Mouse (Mus musculus) layer of hippocampus, postnatal 14 days (tissue): ENCODE data around the gene Ofd1. TPM values are rescaled to one million over a fixed set of nuclear protein-coding genes. Genes with fewer than 3 reads are reported as not detected.

Experiments
- DNase-seq, 2 experiments: peaks; one replicate each; pipeline ENCODE4 v3.0.0; 2021 to 2022; ENCODE audit warnings: low spot score in 2 of 2, mixed read lengths in 1 of 2
- long read RNA-seq, 2 experiments: library from polyadenylated mRNA; stranded (forward); transcript quantifications; one replicate each; pipeline ENCODE4 v2.0.0; 2021
- total RNA-seq, 2 experiments: library from RNA; stranded (reverse); gene quantifications; 2 replicates each; pipeline ENCODE4 v1.2.3; 2021

Gene Ofd1
- total RNA-seq, result 1 to 10 TPM; 5.3 to 5.7 TPM
- long read RNA-seq, experiment 1, full-length matches to known transcripts, result 2 of 3 reads
- long read RNA-seq, experiment 1, partial matches to known transcripts, result 0 of 3 reads
- long read RNA-seq, experiment 1, other reads (novel, unspliced or antisense), result 1 of 3 reads
- long read RNA-seq, experiment 2, full-length matches to known transcripts, result 3 of 4 reads
- long read RNA-seq, experiment 2, partial matches to known transcripts, result 0 of 4 reads
- long read RNA-seq, experiment 2, other reads (novel, unspliced or antisense), result 1 of 4 reads

DNA sequence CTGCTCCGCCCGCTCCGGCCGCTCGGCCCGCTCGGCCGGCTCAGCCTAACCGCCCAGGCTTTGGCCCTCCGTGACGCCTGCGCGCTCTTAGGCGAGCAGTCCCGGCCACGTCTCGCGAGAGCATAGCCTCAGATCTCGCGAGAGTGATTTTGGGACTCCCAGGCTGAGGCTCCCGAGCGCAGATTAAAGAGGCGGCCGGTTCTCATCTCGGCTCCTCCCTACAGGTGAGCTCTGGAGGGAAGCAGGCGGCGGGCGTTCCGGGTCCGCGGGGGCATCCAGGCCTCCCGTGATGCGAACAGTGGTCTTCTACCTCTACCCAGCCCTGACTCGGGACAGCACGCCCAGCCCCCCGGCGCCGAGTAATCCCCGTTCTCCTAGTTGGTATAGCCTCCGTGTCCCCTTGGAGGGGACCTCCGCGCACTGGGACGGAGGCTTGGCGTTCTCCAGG is at the start of gene Ofd1:
Ofd1 (minus strand) TSS at position 89 of the 448 bp plus-strand sequence.
- peak; percentile 82 to 90 for DNase-seq

DNA sequence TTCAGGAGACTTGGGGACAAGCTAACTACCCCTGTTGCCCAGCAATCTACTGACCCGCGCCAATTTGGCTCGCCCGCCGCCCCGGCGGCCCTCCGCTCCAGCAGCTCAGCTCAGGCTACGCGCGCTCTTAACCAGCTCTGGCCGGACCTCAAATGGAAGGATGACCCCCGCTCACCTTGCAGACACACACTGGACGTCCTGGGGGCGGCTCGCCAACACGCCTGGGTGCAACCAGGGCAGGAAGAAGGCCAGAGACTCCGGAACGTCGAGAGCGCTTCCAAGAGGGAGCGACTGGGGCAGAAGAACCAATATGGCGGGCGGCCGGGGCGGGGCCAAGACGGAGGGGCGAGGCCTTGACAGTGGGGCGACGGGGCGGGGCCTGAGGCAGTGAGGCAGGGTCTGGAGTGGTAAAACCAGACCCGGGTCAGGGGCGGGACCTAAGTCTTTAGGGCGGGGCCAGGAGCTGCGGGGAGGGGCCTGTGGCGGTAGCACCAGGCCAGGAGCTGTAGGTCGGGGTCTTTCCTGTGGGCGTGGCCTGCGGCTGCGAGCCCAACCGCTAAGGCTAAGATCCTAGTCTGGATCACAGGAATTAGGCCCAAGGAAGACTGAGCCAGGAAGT is 39.0 kb upstream of the Ofd1 start, which contains the start of gene Rab9:
Rab9 (minus strand) TSS at position 503 of the 619 bp plus-strand sequence.
- DNase-seq, result peak; percentile 85 to 89

DNA sequence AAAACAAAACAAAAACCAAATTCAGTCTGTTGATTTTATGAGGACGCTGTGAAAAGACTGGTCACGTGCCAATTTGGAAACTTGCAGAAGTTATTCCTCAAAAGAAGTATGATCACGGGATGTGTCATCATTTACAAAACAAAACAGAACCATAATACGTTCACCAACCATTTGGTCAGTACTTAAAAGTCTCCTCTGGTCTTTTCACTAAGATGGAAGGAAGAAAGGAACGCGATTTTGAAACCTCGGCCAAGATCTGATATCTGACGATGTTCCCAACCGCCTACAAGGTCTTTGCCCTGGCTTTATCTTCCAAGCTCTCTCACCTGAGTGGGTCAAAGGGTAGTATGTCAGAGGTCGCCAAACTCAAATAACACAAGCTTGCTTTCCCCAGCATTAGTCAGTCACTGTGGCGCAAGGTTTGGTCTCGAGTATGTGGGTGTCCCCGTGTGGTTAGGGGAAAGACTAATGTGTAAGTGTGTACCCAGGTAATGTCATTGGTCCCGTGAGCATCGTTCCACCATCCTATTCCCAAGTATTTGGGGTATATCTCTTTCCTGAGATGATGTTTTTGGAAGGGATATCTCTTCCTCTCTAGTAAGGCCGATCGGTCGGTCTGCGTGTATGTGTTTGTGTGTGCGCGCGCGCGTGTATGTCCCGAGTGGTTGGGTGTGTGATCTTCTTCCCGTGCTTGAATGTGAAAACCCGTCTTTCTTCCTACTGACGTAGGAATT is 38.3 kb upstream of the Ofd1 start:
- no peak for DNase-seq

DNA sequence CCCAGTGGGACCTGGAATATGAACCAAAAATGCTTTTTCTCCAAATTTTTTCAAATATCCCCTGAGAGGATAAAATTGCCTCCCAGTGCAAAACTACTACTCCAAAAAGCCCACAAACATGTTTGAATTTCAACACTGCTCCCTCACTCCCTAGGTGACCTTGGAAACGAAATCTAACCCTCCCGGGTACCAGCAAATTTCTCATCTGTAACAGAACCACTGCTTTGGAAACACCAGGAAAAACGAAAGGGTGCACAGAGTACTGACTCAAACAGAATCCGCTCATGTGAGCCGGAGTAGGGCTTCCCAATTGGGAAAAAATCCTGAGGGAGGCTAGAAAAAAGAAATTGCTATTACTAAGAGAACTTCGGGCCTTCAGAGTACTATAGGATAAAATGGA is 36.9 kb upstream of the Ofd1 start:
- DNase-seq, result no peak

DNA sequence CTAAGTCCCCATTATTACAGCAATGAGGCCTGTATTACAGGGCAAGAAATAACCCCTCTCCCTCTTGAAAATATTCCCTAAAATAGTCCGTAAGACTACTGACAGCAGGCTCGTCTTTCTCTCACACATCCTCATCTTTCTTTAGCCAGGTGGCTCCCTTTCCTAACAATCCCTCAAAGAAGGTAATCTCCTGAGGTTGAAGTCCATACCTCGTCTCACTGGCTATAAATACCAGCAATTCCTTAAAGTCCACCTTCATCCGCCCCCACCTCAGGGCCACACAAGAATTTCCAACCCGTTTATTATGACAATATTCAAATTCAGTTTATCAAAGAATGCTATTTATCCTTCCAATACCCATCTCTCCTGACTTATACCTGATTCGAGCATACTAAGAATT is 32.1 kb upstream of the Ofd1 start:
- DNase-seq, result no peak

DNA sequence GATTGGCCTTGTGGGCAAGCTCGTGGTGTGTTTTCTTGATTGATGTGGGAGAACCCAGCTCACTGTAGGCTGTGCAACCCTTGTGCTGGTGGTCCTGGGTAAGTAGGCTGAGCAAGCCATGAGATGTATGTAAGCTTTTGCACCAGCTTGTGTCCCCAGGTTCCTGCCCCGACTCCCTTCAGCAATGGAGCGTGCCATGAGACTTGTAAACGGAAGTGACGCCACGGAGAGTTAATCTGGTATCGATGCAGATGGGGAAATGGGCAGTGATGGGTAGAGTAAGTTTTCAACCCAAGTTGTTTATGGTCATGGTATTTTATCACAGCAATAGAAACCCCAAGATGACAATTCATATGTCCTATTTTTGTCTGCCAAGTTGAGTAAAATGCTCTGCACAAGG is 27.8 kb upstream of the Ofd1 start:
- DNase-seq, result no peak

DNA sequence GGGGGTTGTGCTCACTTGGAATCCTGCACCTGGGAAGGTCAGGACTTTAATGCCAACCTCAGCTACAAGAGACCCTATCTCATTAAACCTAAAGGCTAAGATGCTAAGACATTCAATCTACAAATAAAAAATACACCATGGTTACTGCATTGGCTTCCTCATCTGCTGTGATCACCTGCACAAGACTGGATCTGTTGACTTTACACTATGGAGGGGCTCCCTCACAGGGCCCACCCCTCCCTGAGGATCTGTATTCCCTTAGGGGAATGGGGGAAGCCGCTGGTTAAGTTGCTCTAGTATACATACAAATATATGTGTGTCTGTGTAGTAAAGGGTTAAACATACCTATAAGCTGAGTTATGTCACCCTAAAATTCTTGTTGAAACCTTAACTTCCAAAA is 15.0 kb upstream of the Ofd1 start:
- DNase-seq, result no peak

DNA sequence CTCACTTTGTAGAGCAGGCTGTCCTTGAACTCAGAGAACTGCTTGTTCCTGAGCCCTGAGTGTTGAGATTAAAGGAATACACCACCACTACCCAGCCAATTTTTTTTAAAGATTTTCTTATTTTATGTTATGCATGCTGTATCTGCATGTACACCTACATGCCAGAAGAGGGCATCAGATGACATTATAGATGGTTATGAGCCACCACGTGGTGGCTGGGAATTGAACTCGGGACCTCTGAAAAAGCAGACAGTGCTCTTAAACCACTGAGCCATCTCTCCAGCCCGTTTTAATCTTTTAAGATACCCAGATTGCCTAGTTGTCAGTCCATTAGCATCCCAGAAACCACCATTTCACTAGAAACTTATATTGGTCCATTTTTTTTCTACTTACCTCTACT is 13.8 kb upstream of the Ofd1 start:
- DNase-seq, result no peak

DNA sequence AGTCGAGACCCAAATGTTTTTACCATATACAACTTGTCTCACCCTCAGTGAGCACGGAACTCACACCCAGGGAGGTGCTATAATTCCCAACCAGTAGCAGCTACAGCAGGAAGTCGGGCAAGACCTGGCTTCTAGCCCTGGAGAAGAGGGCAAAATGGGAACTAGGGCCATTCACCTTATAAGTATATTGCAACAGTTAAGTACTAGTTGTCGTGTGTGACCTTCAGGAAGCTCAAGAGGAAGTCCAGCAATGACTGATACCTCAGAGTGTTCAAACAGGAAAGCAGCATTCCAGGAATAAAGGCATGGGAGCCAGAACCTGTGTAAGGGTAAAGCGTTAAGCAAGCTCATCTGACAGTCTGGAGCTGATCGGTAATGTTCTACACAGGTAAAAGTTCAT is 13.0 kb upstream of the Ofd1 start:
- no peak for DNase-seq

DNA sequence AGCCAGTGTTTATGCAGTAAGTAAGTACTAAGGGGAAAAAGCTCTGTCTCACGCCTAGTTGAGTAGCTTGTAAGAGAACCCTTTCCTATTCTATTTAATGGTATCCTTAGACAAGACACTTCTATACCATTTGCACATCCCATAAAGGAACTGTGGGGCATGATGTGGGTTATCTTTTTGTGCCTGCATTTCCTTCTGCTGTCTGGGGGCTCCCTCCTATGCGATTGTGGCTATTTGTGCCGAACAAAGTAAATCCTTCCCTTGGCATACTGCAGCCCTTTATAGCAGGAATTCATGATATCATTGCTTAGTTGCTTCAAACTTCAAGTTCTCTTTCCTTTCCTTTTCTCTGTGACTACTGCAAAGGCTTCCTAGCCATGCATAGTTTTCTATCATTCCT is 4.0 kb upstream of the Ofd1 start:
- DNase-seq, result no peak

DNA sequence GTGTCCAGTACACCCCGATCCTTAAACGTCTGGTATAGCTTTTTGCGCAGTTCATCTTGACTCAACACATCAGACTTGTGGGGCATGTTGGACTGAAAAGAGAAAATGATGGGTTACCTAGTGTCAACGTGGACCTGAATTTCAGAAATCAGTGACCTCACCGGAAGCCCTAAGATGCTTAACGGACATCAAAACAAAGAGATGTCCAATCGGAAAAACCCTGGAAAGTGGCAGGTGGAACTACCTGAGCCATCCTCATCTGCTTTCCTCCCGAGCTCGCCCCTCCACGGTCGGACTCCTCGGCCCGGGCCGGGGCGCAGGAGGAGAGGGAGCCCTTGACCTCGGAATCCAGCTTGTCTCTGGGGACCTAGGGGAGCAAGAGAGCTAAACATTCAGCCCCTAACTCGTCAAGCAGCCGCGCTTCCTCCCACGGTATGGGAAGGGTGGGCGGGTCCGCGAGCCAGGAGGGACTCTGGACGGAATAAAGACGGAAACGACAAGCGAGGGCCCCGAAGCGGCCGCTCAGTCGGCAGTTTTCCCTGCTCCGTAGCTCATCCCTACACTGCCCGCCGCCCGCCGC is 378 bp downstream of the Ofd1 start, which contains the start of gene Trappc2:
Trappc2 (plus strand) TSS at position 539 of the 580 bp plus-strand sequence.
- DNase-seq, result no peak

DNA sequence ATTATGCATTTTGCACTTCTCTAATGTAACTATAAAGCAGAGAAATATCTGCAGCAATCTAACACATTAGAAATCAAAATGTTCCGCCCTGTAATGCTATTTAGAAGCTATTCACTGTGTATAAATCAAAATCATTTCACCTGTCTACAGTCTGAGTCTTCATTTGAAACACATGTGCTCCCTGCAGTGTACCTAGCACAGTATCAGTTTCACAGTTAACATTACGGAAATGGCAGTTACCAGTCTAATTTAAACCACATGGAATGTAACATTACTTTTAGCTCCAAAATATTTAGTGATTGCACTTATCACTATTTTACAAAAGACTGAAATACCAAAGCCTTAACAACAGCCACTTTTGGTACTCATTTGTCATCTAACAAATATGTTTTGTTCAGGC is 5.7 kb downstream of the Ofd1 start:
- DNase-seq, result no peak

DNA sequence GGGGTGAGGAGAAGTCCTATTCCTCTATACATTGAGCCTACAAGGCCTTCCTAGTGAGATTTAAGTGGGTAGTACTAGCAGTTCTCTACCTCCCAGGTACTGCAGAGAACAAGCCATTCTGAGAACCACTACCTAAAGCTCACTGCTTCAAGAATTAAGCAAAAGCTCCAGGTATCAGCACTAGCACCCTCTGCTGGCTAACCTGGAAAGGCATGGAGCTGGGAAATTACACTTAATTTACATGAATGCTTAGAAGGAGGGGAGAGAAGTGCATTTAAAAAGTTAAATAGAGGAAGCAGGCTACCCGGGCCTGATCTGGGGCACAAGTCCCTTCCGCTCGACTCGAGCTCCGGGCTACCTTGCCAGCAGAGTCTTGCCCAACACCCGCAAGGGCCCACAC is 24.3 kb downstream of the Ofd1 start:
- no peak for DNase-seq

DNA sequence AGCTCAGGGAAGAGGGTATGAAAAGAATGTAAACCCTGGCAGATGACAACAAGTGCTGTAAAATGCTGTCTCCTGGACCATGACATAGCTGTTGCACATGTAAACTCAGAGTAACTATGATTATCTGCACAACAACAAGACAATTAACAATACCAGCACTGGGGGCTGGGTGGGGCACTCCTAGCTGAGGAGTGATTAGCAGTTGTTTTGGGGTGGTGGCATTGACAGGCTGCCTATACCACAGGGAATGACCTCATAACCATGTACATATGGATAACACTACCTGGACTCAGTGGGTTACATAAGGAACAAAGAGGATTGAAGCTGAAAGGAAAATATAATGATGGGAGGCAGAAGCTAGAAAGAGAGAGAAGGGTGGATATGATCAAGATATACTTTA is 32.6 kb downstream of the Ofd1 start:
- no peak for DNase-seq

DNA sequence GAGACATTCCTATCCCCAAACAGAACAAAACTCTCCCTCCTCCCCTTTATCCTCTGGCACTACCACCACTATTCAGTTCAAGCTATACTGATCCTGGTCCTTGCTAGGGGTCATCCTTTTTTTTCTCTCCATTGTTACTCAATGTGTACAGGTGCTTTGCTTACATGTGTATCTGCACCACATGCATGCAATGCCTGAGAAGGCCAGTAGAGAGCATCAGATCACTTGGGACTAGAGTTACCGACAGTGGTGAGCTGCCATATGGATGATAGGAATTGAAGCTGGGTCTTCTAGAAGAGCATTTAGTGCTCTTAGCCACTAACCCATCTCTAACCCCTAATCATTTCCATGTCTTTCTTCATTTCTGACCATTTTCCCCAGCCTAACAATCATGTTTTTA is 46.8 kb downstream of the Ofd1 start:
- no peak for DNase-seq

DNA sequence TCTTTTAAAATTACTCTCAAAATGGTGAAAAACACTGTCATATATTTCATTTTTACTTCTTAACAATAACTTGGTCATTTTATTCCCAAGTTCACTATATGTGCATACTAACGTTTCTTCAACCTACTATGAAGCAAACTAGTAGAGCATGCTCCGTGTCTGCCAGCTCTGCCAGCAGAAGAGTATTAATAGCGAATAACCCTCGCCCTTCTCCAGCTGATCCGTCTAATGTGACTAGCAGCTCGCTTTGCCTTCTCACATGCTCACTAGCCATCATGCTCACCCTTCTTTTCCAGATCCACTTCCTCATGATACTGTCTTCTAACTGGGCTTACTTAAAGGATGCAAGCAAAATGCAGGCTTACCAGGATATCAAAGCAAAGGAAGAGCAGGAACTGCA is 53.8 kb downstream of the Ofd1 start:
- no peak for DNase-seq

DNA sequence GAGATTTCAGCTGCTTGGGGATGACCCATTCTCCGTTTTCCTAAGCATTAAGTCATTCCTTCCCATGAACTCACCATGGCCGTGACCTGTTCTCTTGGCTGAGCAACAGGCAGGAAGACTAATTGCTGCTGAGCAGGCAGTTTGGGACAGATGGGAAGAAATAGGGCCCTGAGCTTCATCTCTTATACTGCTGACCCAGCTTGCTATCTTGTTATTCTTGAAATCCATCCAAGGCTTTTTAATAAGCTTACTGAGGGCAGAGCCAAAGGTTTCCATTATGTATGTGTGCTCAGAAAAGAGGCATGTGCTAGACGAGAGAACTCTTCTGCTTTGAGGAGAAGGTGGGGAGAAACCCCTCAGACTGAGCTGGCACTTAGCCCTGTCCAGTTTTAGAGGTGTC is 55.6 kb downstream of the Ofd1 start:
- no peak for DNase-seq

DNA sequence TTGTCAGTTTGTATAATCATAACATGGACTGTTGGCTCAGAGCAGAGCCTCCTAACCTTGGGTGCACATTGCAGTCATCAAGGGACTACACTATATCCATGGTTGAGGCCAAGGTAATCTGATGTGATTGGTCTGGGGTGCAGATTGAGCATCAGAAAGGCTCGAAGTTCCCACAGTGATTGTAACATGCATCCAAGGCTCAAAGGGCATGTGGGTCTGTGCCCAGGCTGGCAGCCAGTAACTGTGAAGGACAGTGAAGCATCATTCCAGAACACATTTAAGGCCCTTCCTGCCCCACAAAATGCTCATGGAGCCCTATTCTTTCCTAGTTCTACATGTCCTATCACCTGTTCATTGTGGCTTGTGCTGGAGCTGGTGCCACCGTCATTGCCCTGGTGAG is 56.9 kb downstream of the Ofd1 start:
- no peak for DNase-seq

DNA sequence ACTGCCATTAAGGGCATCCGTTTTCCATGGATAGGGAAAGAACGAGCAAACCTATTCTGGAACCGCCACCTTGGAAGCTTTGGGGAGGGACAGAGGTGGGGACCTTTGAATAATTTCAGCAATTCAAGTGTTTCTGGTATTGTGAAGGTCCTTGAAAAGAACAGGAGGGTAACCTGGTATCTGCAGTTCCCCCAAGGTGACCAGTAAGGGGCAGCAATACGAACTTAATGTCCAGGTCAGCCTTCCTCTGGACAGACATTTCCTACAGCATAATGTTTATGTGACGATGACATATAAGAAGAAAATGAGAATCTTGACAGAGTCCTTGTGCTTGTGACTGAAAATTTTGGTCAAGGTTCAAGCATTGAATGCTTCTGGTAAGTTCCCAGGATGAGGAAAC is 61.9 kb downstream of the Ofd1 start:
- no peak for DNase-seq

DNA sequence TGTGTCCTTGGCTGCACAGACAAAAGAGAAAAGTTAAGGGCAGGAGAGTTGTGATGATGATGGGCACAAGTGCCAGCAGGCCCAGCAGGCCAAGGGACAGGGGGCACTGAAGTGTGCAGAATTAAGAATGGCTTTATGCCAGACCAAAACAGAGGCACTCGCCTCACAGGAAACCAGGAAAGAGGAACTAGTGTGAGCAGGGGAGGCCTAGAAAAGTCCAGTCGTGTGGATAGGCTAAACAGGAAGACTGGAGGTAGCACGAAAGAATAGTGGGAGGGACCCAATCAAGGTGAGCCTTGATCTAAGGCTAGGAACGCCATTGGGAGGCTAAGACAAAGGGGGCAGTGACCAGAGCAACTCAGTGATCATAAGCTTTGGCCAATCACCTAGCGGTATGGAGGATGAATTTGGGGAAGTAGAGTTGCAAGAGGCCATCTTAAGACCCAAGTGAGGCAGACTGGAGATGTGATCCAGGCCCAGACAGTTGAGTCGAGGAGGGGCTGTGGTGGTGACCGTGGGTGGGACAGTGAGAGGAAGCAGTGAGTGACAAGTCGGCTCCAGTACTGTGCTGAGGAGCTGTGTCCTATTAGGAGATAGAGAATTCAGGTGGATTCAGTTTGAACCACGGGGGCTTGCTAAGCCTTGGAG is 63.7 kb downstream of the Ofd1 start:
- DNase-seq, result no peak

DNA sequence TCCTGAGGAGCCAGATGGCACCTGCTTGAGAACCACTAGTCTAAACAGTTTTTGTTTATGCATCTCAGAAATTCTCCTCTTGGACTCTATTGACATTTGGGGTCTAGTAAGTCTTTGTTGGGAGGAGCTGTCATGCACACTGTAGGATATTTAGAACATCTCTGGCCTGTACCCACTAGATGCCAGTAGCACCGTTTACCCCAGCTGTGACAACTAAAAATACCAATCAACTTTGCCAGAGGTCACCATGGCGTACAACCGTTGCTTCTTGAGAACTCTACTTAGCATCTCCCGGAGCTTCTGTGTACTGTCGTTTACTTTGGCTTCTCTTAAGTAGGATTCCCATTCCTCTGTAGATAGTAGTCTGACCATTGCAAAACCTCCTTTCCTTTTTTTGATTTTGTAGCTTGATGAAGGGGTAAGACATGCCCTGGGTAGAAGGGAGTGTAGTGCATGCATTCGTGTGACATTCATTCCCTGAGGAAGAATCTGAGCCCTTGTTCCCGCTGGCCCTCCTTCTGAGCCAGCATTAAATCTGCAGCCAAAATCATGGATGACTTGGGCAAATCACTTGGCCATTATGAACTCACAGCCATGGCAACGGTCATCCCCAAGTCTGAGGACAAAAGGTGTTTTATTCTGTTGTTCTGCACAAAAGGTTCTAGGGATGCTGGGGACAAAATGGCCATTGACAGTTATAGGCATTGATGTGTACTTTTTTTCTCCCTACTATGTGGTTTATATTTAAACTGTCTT is 74.9 kb downstream of the Ofd1 start:
- peak in 1 of 2 experiments; percentile 21 for DNase-seq
